Mouse (Mus musculus) adrenal gland, postnatal 14 days (tissue): ENCODE measurements around the gene Eps15l1. TPM values are rescaled to one million over a fixed set of nuclear protein-coding genes. Genes with fewer than 3 reads are reported as not detected.

Experiments used
- DNase-seq: peaks from one replicate; pipeline ENCODE4 v3.0.0; 2021; ENCODE audit warnings: mixed read lengths
- microRNA-seq, 2 experiments: library from miRNA; unstranded; fragments of <30 nt; microRNA quantifications; one replicate each; pipeline ENCODE4 v1.2.0; 2021
- total RNA-seq: library from RNA; stranded (reverse); gene quantifications from 2 replicates; pipeline ENCODE4 v1.2.3, GENCODE M21; 2021

Gene Eps15l1
- total RNA-seq, 1 experiment from 2014 or later, result 49.9 TPM

DNA sequence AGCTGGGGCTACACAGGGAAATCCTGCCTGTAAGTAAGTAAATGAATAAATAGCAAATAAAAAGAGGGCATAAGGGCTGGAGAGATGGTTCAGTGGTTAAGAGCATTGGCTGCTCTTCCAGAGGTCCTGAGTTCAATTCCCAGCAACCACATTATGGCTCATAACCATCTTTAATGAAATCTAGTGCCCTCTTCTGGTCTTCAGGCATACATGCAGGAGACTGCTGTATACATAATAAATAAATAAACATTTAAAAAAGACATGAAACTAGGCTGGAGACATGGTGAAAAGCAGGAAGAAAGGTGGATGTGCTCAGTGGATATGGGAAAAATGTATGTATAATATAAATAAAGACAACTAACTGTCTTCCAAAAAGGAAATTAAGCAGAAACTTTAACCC, 128.0 kb downstream of the Eps15l1 start:
- DNase-seq, result no peak

GRCm38 (mm10) chr8:72291104-72291503, 130.2 kb downstream of the Eps15l1 start:
- peak; percentile 2 for DNase-seq

Small RNA genes within 50 kb of the gene (microRNA-seq; reads per million reads assigned to microRNA genes)
- 0.38 to 0.43 reads per million in 2 experiments for gene Mir7068

Other genes starting within 250 kb of the Eps15l1 start
- gene Hsh2d, start 231.8 kb downstream of the Eps15l1 start, total RNA-seq, result 0.94 TPM in 1 of 2 replicates, not detected in the other
- not detected in 2 replicates for gene Cib3, start 208.6 kb downstream of the Eps15l1 start, total RNA-seq
- gene Gm11034, start 207.8 kb downstream of the Eps15l1 start, total RNA-seq, result not detected in 2 replicates
- gene Fam32a, start 201.7 kb downstream of the Eps15l1 start, total RNA-seq, result 51.9 and 60.3 TPM in 2 replicates
- 68.1 and 79.4 TPM in 2 replicates for gene Ap1m1, start 181.4 kb downstream of the Eps15l1 start, total RNA-seq
- 16.0 and 16.8 TPM in 2 replicates for gene Gm10282, start 116.2 kb downstream of the Eps15l1 start, total RNA-seq
- 73.8 and 95.6 TPM in 2 replicates for gene Klf2, start 102.4 kb downstream of the Eps15l1 start, total RNA-seq
- 3.1 and 4.5 TPM in 2 replicates for gene Calr3, start 22.4 kb upstream of the Eps15l1 start, total RNA-seq
- 8.5 and 9.1 TPM in 2 replicates for gene 1700030K09Rik, start 22.4 kb upstream of the Eps15l1 start, total RNA-seq
- 49.6 and 68.5 TPM in 2 replicates for gene Cherp, start 53.8 kb upstream of the Eps15l1 start, total RNA-seq
- gene Slc35e1, start 71.2 kb upstream of the Eps15l1 start, total RNA-seq, result 33.6 and 34.9 TPM in 2 replicates
- gene Med26, start 126.8 kb upstream of the Eps15l1 start, total RNA-seq, result 9.5 and 10.0 TPM in 2 replicates
- gene Smim7, start 149.6 kb upstream of the Eps15l1 start, total RNA-seq, result 79.7 and 95.5 TPM in 2 replicates
- gene Tmem38a, start 150.6 kb upstream of the Eps15l1 start, total RNA-seq, result 9.3 and 10.5 TPM in 2 replicates
- gene Nwd1, start 225.3 kb upstream of the Eps15l1 start, total RNA-seq, result 0.41 and 0.60 TPM in 2 replicates